Mouse (Mus musculus) bone marrow, adult 2 months (tissue): ENCODE data around the gene Rnf215. TPM values are rescaled to one million over a fixed set of nuclear protein-coding genes. Genes with fewer than 3 reads are reported as not detected.
"Not testable (repeated sequence)": the region's sequence is repeated elsewhere in the genome, so short reads cannot be mapped to it uniquely, and the experiment has no call there.

Experiments
- H3K27ac ChIP-seq: fragments of 200-500 bp; 2 replicates; pipeline ENCODE4 v1.5.1; 2012; ENCODE audit warnings: low read depth, mild to moderate bottlenecking, control low read depth, inconsistent platforms, low read length; ENCODE audit not compliant: control insufficient read depth, poor library complexity, insufficient read depth
- H3K4me1 ChIP-seq: fragments of 200-500 bp; 2 replicates; pipeline ENCODE4 v1.6.1; 2011; ENCODE audit warnings: low read length; ENCODE audit not compliant: control insufficient read depth, insufficient read depth
- H3K4me3 ChIP-seq: fragments of 200-500 bp; replicated peaks from 2 replicates; pipeline ENCODE3; 2011; ENCODE audit warnings: mild to moderate bottlenecking, low read depth, low read length, control low read depth; ENCODE audit not compliant: control insufficient read depth
- CTCF ChIP-seq: fragments of 200-500 bp; IDR thresholded peaks from 2 replicates; pipeline ENCODE4 v1.5.1; 2011; ENCODE audit warnings: low read length, control low read depth; ENCODE audit not compliant: control insufficient read depth, insufficient read depth
- POLR2A ChIP-seq: fragments of 200-500 bp; IDR thresholded peaks from 2 replicates; pipeline ENCODE4 v1.6.1; 2011; ENCODE audit warnings: low read depth, mild to moderate bottlenecking, control low read depth, low read length, borderline replicate concordance; ENCODE audit not compliant: control insufficient read depth
- WGBS: fragments of 180-500 bp; shearing (Covaris S2); methylation state at CpG from one replicate; pipeline ENCODE4 v1.1.7; 2018; 5-methylcytosine and 5-hydroxymethylcytosine counted together
- polyA plus RNA-seq: library from polyadenylated mRNA; stranded (reverse); fragments of >200 nt; gene quantifications from 2 replicates; pipeline ENCODE4 v1.2.4, GENCODE M21; 2011; ENCODE audit warnings: low replicate concordance; ENCODE audit not compliant: missing spikeins, insufficient read depth, insufficient read length

Rnf215 gene
- polyA plus RNA-seq, 1 experiment, result 10.5 TPM

- WGBS, result 83% methylated on average over 1 of the region's 1 CpGs
- no peak overlapping the region for H3K27ac ChIP-seq
- H3K4me3 ChIP-seq, result no peak overlapping the region
- peaks cover 2% of the 10 kb centered on the region for H3K4me1 ChIP-seq
- TF ChIP-seq CTCF (no peak), POLR2A (no peak)
Measured at GRCm38 (mm10) chr11:4127059-4127458, 7.9 kb upstream of the Rnf215 start.

- H3K4me1 ChIP-seq, H3K4me3 ChIP-seq, H3K27ac ChIP-seq: not testable (repeated sequence)
- WGBS, result 68% methylated on average over 4 of the region's 4 CpGs
Measured at GRCm38 (mm10) chr11:4128461-4128860, 6.5 kb upstream of the Rnf215 start.

GRCm38 (mm10) chr11:4133450-4133849 lies 1.6 kb upstream of the Rnf215 start:
- Histone ChIP-seq H3K4me3 (no peak overlapping the region), H3K27ac (no peak overlapping the region), H3K4me1 (no peaks in the 10 kb centered on the region; the same call in 1 of the 2 replicates)
- WGBS, result 69% methylated on average over 3 of the region's 3 CpGs
- TF ChIP-seq CTCF, result peak; percentile 62
- TF ChIP-seq POLR2A, result no peak

DNA sequence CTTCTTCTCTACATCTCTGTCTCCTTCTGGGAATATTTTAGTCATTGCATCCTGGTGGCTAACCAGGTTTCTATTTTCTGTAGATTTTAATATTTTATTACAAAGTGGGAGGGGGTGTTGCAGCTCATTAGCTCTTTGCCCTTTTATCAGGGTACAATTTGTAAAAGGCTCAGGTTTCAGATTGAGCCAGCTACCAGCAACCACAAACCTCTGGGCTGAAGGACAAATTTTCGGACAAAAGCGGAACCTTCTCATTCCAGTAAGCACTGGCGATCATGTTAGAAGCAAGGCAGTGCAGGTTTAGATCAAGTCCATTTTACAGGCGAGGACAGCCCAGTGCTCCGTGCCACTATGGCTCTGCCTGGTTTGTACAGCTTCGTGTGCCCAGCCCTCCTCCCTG lies 602 bp upstream of the Rnf215 start:
- no peak for TF ChIP-seq CTCF
- TF ChIP-seq POLR2A, result no peak
- 0 out of 2 replicates have a peak overlapping the region, but pooled peaks have one; percentile 4 for H3K27ac ChIP-seq
- H3K4me3 ChIP-seq, result peak overlapping the region; percentile 52
- WGBS, result 51% methylated on average over 6 of the region's 6 CpGs
- no peaks in the 10 kb centered on the region; the same call in 1 of the 2 replicates for H3K4me1 ChIP-seq

DNA sequence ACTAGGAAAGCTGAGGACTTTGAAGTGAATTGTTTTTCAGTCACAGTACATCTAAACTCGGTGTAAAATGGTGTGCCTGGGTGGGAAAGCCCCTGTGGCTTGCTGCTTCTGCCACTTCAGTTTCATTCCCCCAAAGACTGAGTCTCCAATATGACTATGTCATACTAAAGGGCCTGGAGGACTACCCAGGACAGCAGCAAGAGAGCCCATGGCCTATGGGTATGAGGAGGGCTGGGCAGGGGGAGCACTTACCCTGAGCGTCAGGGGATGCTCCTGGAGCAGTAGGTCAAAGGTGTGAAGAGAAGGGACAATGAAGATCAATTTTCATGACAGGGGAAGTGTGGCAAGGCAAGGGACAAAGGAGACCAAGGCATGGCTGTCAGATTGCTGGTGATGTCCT lies 4.0 kb downstream of the Rnf215 start:
- WGBS, result 82% methylated on average over 2 of the region's 2 CpGs
- H3K27ac ChIP-seq, result no peak overlapping the region
- H3K4me1 ChIP-seq, result no peaks in the 10 kb centered on the region; the same call in 1 of the 2 replicates
- no peak overlapping the region for H3K4me3 ChIP-seq
- TF ChIP-seq POLR2A (no peak), CTCF (no peak)

GRCm38 (mm10) chr11:4141505-4141904 lies 6.5 kb downstream of the Rnf215 start:
- TF ChIP-seq CTCF (no peak), POLR2A (no peak)
- Histone ChIP-seq H3K4me3 (no peak overlapping the region), H3K4me1 (no peaks in the 10 kb centered on the region), H3K27ac (no peak overlapping the region)

GRCm38 (mm10) chr11:4142352-4142751 lies 7.3 kb downstream of the Rnf215 start:
- no peak for TF ChIP-seq POLR2A
- TF ChIP-seq CTCF, result no peak
- 76% methylated on average over 4 of the region's 4 CpGs for WGBS
- Histone ChIP-seq H3K4me3 (no peak overlapping the region), H3K4me1 (no peaks in the 10 kb centered on the region), H3K27ac (no peak overlapping the region)

GRCm38 (mm10) chr11:4143281-4144062 lies 8.5 kb downstream of the Rnf215 start:
- Histone ChIP-seq H3K4me1 (no peaks in the 10 kb centered on the region), H3K4me3 (no peak overlapping the region), H3K27ac (no peak overlapping the region)
- WGBS, result 87% methylated on average over 21 of the region's 21 CpGs
- TF ChIP-seq POLR2A, result no peak; the same call in 1 of the 2 replicates
- no peak for TF ChIP-seq CTCF

GRCm38 (mm10) chr11:4146381-4146780 lies 11.4 kb downstream of the Rnf215 start:
- no peak overlapping the region for H3K4me3 ChIP-seq
- 87% methylated on average over 6 of the region's 6 CpGs for WGBS
- H3K27ac ChIP-seq, result no peak overlapping the region
- H3K4me1 ChIP-seq, result no peaks in the 10 kb centered on the region
- TF ChIP-seq CTCF (no peak), POLR2A (no peak)
